Mouse (Mus musculus): ENCODE data around the gene Morc1. TPM values are rescaled to one million over a fixed set of nuclear protein-coding genes. Genes with fewer than 3 reads are reported as not detected.

The Morc1 gene
- polyA plus RNA-seq, 1 experiment from 2014 or later, result not detected

GRCm38 (mm10) chr16:48422501-48422900 lies 8.5 kb upstream of the Morc1 start:
- WGBS, result 24% methylated on average over 2 of the region's 2 CpGs
- no peak overlapping the region for H3K4me3 ChIP-seq
- DNase-seq (ENCODE audit: low spot score), result no peak
- H3K4me1 ChIP-seq, result no peaks in the 10 kb centered on the region
- H3K27ac ChIP-seq (replicated peaks), result no peak overlapping the region
- no peaks in the 10 kb centered on the region for H3K9me3 ChIP-seq (replicated peaks)
- H3K36me3 ChIP-seq, result no peaks in the 10 kb centered on the region
- H3K27me3 ChIP-seq (ENCODE audit: low read depth, poor library complexity, severe bottlenecking), result no peaks in the 10 kb centered on the region

- 93% methylated on average over 4 of the region's 4 CpGs for WGBS
- Histone ChIP-seq H3K4me3 (no peak overlapping the region), H3K27me3 (ENCODE audit: low read depth, poor library complexity, severe bottlenecking) (no peaks in the 10 kb centered on the region), H3K27ac (replicated peaks) (no peak overlapping the region), H3K4me1 (no peaks in the 10 kb centered on the region), H3K36me3 (no peaks in the 10 kb centered on the region), H3K9me3 (replicated peaks) (no peaks in the 10 kb centered on the region)
- no peak for DNase-seq (ENCODE audit: low spot score)
These were observed 7.0 kb upstream of the Morc1 start for GRCm38 (mm10) chr16:48424069-48424468.

- no peaks in the 10 kb centered on the region for H3K27me3 ChIP-seq (ENCODE audit: low read depth, poor library complexity, severe bottlenecking)
- WGBS, result 88% methylated on average over 1 of the region's 1 CpGs
- H3K9me3 ChIP-seq (replicated peaks), result no peaks in the 10 kb centered on the region
- H3K27ac ChIP-seq (replicated peaks), result no peak overlapping the region
- H3K4me3 ChIP-seq, result no peak overlapping the region
- DNase-seq (ENCODE audit: low spot score), result no peak
- H3K36me3 ChIP-seq, result no peaks in the 10 kb centered on the region
- no peaks in the 10 kb centered on the region for H3K4me1 ChIP-seq
These were observed 1.6 kb upstream of the Morc1 start for GRCm38 (mm10) chr16:48429427-48429826.

- 15% methylated on average over 1 of the region's 1 CpGs for WGBS
- no peaks in the 10 kb centered on the region for H3K9me3 ChIP-seq (replicated peaks)
- H3K4me3 ChIP-seq, result no peak overlapping the region
- no peak for DNase-seq (ENCODE audit: low spot score)
- H3K4me1 ChIP-seq, result no peaks in the 10 kb centered on the region
- no peaks in the 10 kb centered on the region for H3K36me3 ChIP-seq
- no peaks in the 10 kb centered on the region for H3K27me3 ChIP-seq (ENCODE audit: low read depth, poor library complexity, severe bottlenecking)
- no peak overlapping the region for H3K27ac ChIP-seq (replicated peaks)
These were observed 4.4 kb downstream of the Morc1 start for GRCm38 (mm10) chr16:48435454-48435853.

GRCm38 (mm10) chr16:48437476-48437875 lies 6.4 kb downstream of the Morc1 start:
- no peaks in the 10 kb centered on the region for H3K4me1 ChIP-seq
- H3K27ac ChIP-seq (replicated peaks), result no peak overlapping the region
- no peak overlapping the region for H3K4me3 ChIP-seq
- H3K9me3 ChIP-seq (replicated peaks), result no peaks in the 10 kb centered on the region
- DNase-seq (ENCODE audit: low spot score), result no peak
- no peaks in the 10 kb centered on the region for H3K27me3 ChIP-seq (ENCODE audit: low read depth, poor library complexity, severe bottlenecking)
- H3K36me3 ChIP-seq, result no peaks in the 10 kb centered on the region

- H3K9me3 ChIP-seq (replicated peaks), result no peaks in the 10 kb centered on the region
- H3K4me1 ChIP-seq, result peaks cover 3% of the 10 kb centered on the region; the same call in 1 of the 2 replicates
- H3K27me3 ChIP-seq (ENCODE audit: low read depth, poor library complexity, severe bottlenecking), result no peaks in the 10 kb centered on the region
- DNase-seq (ENCODE audit: low spot score), result no peak
- H3K4me3 ChIP-seq, result no peak overlapping the region
- no peak overlapping the region for H3K27ac ChIP-seq (replicated peaks)
- H3K36me3 ChIP-seq, result no peaks in the 10 kb centered on the region
- 97% methylated on average over 5 of the region's 5 CpGs for WGBS
These were observed 13.6 kb downstream of the Morc1 start for GRCm38 (mm10) chr16:48444589-48444988.

- WGBS, result 84% methylated on average over 8 of the region's 8 CpGs
- no peaks in the 10 kb centered on the region for H3K9me3 ChIP-seq (replicated peaks)
- H3K4me1 ChIP-seq, result peaks cover 3% of the 10 kb centered on the region; the same call in 1 of the 2 replicates
- DNase-seq (ENCODE audit: low spot score), result no peak
- H3K27ac ChIP-seq (replicated peaks), result no peak overlapping the region
- no peak overlapping the region for H3K4me3 ChIP-seq
- no peaks in the 10 kb centered on the region for H3K27me3 ChIP-seq (ENCODE audit: low read depth, poor library complexity, severe bottlenecking)
- no peaks in the 10 kb centered on the region for H3K36me3 ChIP-seq
These were observed 15.3 kb downstream of the Morc1 start for GRCm38 (mm10) chr16:48446161-48446925.

- H3K27me3 ChIP-seq (ENCODE audit: low read depth, poor library complexity, severe bottlenecking), result no peaks in the 10 kb centered on the region
- no peaks in the 10 kb centered on the region for H3K36me3 ChIP-seq
- H3K4me1 ChIP-seq, result no peaks in the 10 kb centered on the region
- 82% methylated on average over 3 of the region's 3 CpGs for WGBS
- no peak overlapping the region for H3K4me3 ChIP-seq
- no peaks in the 10 kb centered on the region for H3K9me3 ChIP-seq (replicated peaks)
- H3K27ac ChIP-seq (replicated peaks), result no peak overlapping the region
- DNase-seq (ENCODE audit: low spot score), result no peak
These were observed 22.2 kb downstream of the Morc1 start for GRCm38 (mm10) chr16:48453264-48453663.

- Histone ChIP-seq H3K4me1 (peaks cover 7% of the 10 kb centered on the region), H3K4me3 (no peak overlapping the region), H3K27me3 (ENCODE audit: low read depth, poor library complexity, severe bottlenecking) (no peaks in the 10 kb centered on the region), H3K9me3 (replicated peaks) (no peaks in the 10 kb centered on the region), H3K36me3 (no peaks in the 10 kb centered on the region), H3K27ac (replicated peaks) (no peak overlapping the region)
- no peak for DNase-seq (ENCODE audit: low spot score)
- 89% methylated on average over 10 of the region's 10 CpGs for WGBS
These were observed 42.4 kb downstream of the Morc1 start for GRCm38 (mm10) chr16:48473396-48473795.

GRCm38 (mm10) chr16:48474896-48475802 lies 44.1 kb downstream of the Morc1 start:
- WGBS, result 43% methylated on average over 4 of the region's 4 CpGs
- Histone ChIP-seq H3K27me3 (ENCODE audit: low read depth, poor library complexity, severe bottlenecking) (no peaks in the 10 kb centered on the region), H3K4me3 (no peak overlapping the region)

GRCm38 (mm10) chr16:48479266-48479848 lies 48.3 kb downstream of the Morc1 start:
- no peaks in the 10 kb centered on the region for H3K27me3 ChIP-seq (ENCODE audit: low read depth, poor library complexity, severe bottlenecking)
- 77% methylated on average over 8 of the region's 8 CpGs for WGBS
- no peaks in the 10 kb centered on the region for H3K36me3 ChIP-seq

More at GRCm38 (mm10) chr16:48474896-48475802, 44.1 kb downstream of the Morc1 start:
- H3K36me3 ChIP-seq, result no peaks in the 10 kb centered on the region
- DNase-seq (ENCODE audit: low spot score), result no peak
- H3K4me1 ChIP-seq, result peaks cover 7% of the 10 kb centered on the region
- no peak overlapping the region for H3K27ac ChIP-seq (replicated peaks)
- H3K9me3 ChIP-seq (replicated peaks), result no peaks in the 10 kb centered on the region

GRCm38 (mm10) chr16:48516776-48517499 lies 85.9 kb downstream of the Morc1 start:
- Histone ChIP-seq H3K4me1 (no peaks in the 10 kb centered on the region), H3K9me3 (replicated peaks) (no peaks in the 10 kb centered on the region), H3K27me3 (ENCODE audit: low read depth, poor library complexity, severe bottlenecking) (no peaks in the 10 kb centered on the region), H3K4me3 (no peak overlapping the region), H3K36me3 (no peaks in the 10 kb centered on the region), H3K27ac (replicated peaks) (no peak overlapping the region)
- WGBS, result 84% methylated on average over 5 of the region's 5 CpGs
- no peak for DNase-seq (ENCODE audit: low spot score)

More at GRCm38 (mm10) chr16:48479266-48479848, 48.3 kb downstream of the Morc1 start:
- Histone ChIP-seq H3K4me1 (peaks cover 7% of the 10 kb centered on the region), H3K4me3 (no peak overlapping the region), H3K27ac (replicated peaks) (no peak overlapping the region), H3K9me3 (replicated peaks) (no peaks in the 10 kb centered on the region)
- no peak for DNase-seq (ENCODE audit: low spot score)

All from midbrain, embryonic 10.5 days (tissue).